Mouse (Mus musculus) cerebellum, postnatal 36 days (tissue): ENCODE measurements at regions not wholly inside any gene's neighbourhood (a gene's known extent, or its start where the extent isn't known, plus 50 kb on each side); places are given as distances from the start of the nearest gene placed in this dataset.

ENCODE experiments used
- DNase-seq, 2 experiments: peaks; one replicate each; pipeline ENCODE4 v3.0.0; 2021 to 2022; ENCODE audit warnings: mixed read lengths in 2 of 2

- no peak for DNase-seq
Measured at GRCm38 (mm10) chr3:41412698-41413097, 142.8 kb upstream of the Jade1 start.

GRCm38 (mm10) chr3:41408821-41409737 lies 146.5 kb upstream of the Jade1 start:
- peak in 1 of 2 experiments; percentile 5 for DNase-seq

- DNase-seq = peak; percentile 28 to 30
Measured at GRCm38 (mm10) chr3:41408423-41408820, 147.1 kb upstream of the Jade1 start.

DNA sequence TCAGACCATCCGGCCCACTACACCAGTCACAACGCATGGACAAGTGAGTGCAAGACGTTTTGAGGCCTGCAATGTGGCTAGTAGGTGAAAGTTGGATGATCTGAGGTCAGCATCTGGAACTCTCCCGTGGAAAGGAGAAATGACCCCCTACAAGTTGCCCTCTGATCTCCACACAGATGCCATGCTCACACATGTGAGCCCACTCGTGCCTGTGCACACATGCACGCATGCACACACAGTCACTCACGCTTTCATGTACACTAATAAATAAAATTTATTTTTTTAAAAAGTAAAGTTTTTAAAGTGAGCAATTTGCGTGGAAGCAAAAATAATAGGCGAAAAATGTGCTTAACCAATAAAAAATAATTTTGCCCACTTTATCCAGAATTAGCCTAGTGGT lies 147.5 kb upstream of the Jade1 start:
- DNase-seq = no peak

DNA sequence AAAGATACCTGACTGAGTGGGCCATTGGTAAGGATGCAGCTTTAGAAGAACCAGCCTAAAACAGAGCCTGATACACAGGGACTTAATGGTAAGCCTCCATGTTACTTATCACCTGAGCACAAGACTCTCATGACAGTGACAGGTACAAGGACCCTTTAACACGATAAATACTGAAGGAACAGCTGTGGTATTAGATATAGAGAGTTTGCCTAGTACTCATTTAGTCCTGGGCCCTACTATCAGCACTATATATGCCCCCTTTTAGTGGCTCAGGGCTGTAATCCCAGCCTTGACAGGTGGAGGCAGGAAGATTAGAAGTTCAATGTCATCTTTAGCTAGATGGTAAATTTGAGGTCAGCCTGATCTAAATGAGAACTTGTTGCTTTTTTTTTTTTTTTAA lies 148.0 kb upstream of the Jade1 start:
- no peak for DNase-seq

- no peak for DNase-seq
Measured at GRCm38 (mm10) chr3:41401881-41402280, 153.7 kb upstream of the Jade1 start.

- no peak for DNase-seq
Measured at GRCm38 (mm10) chr3:41389868-41390267, 165.7 kb upstream of the Jade1 start.

GRCm38 (mm10) chr3:41387469-41388212 lies 167.9 kb upstream of the Jade1 start:
- DNase-seq = no peak

- DNase-seq = no peak
Measured at GRCm38 (mm10) chr3:41386299-41386698, 169.2 kb upstream of the Jade1 start.

DNA sequence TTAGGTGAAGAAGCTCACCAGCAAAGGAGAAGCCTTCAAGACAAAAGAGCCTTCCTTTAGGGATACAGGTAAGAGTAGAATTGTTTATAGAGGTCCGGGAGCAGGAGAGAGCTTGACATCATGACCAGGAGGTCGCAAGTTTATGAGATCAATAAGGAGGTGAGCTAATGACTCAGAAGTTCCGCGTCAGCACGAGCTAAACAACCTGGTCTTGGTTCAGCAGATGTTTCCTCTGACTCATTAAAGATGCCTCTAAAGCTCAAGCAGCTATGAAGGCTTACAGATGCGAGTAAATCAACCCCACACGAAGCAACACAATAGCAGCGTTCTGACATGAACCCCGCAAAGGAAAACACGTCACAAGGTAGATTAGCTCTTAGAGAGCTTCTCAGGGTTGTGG lies 171.1 kb upstream of the Jade1 start:
- DNase-seq = no peak

GRCm38 (mm10) chr3:41378576-41378975 lies 177.0 kb upstream of the Jade1 start:
- no peak for DNase-seq

DNA sequence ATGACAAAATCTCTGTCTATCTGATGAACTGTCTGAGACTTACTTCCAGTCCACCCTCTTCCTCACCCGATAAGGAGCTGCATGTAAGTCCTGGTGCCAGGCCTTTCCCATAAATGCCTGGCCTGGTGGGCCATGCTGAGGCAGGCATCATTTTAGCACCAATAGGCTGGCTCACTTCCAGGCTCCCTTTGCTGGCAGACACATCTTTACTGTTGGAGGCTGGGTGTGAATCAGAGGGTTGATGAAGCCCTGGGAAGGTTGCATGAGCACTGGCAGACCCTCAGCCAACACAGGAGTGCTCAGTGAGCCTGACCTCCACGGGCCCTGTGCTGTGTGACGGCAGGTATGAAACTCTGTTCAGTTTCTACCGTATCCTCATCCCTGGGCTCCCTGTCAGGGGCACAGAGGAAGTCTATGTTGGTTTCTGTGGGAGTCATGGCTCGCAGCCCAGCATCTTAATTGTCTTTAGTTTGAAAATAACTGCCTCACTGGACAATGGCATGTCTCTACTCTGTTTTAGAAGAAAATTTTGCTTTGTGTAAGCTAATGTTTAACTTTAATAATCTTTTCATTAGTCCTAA lies 177.6 kb upstream of the Jade1 start:
- DNase-seq = peak; percentile 23 to 31

DNA sequence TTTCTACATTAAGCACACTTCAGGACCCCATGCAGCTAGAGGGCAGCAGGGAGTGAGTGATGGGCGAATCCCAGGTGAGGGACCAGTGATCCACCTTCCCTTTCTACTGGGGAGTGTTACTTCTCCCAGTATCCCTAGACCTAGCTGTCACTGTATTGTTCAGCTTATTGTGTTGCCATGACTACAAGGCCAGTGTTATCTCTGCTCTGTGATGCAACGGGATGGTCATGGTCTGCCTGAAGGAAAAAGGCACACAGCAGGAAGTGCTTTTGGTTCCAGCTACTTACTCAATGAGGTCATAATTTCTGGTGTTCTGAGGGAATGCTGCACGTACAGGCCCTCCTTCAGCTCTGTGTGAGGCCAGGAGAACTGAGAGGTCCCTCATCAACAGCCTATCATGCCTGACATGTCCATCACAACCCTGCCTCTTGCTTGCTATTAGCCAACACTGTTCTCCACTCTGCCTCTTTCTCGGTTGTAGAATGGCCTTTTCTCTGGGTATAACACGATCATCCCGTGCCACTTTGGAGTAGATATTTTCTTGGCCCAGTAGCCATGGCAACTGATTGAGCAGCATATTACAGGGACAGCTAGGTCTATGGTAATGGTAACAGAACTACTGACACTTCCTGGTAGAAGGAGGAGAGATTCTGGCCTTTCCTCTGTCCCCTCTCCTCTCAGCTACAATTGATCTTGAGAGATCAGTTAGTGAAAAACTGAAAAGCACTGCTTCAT lies 178.5 kb upstream of the Jade1 start:
- DNase-seq = no peak

DNA sequence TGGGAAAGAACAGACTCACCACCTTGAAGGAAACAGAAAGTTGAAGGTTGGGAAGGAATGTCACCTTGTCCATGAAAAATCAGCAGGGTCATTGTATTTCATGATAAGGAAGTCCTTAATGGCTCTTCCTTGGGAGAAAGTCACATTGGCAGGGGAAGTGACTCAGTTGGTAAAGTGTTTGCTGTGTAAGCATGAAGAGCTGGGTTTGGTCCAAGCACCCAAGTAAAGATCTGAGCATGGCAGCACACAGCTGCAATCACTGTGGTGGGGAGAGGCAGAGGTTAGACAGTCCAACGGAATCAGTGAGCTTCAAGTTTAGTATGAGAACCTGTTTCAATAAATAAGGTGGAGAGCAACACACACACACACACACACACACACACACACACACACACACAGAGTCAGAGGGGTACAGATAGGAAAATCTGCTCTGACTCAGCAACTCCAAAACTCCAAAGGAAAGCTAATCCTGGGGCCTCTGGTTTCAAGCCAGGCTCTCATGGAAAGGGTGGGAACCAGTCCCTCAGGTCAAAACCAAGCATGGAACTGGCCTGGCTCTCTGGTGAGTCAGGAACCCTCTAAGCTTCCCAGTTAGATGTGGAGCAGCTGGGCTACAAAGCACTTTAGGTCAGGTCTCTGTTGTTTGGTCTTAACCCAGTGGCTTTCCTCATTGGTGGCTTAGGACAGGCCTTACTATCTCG lies 180.2 kb upstream of the Jade1 start:
- DNase-seq = no peak

- no peak for DNase-seq
Measured at GRCm38 (mm10) chr3:41373198-41373597, 182.3 kb upstream of the Jade1 start.

DNA sequence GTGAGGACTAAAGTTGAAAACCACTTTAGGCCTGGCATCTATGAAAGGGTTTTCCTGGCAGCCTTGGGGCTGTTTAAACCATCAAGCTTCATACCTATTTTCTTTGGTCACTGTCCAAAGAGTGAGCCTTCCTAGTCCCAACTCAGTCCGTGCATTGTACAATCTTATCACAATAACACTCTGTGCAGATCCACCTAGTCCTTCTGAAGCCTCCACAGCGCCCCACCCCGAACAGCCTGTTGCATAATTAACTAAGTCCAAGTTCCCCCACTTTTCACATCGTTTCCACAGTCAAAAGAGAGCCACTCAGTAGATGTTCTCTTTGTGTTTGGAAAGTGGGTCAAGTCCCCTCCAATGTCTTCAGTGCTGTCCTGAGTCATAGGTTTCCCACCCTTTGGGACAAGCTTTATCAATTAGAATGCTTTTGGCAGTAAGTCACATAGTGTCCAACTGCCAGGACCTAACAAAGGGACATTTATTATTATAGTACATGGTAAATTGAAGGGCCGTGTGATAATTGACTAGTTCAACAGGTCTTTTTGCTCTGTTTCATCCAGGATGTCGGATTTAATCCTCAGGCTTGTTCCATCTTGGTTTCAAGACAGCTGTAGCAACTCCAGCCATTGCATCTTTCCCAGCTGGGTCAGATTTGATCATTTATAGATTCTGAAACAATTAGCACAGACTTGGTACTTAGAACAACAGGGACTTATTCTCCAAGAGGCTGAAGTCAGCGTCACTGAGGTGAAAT lies 187.0 kb upstream of the Jade1 start:
- no peak for DNase-seq

DNA sequence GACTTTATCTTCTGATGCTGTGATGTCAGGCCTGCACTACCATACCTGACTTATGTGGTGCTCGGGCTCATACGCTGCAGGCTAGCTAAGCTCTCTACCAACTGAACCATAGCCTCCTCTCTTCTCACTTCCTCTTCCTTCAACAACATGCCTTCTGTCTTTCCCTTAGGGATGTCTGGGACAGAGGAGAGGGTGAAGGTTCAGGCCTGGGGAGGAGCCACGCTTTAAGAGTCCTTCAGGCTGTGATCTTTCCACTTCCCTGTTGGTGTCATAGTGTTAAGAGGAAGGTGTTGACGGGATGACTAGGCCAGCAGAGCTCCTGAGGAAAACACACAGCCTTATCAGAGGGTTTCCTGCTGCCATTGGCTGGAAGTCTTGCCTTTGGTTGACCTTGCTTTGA lies 188.8 kb upstream of the Jade1 start:
- no peak for DNase-seq

GRCm38 (mm10) chr3:41366264-41366663 lies 189.3 kb upstream of the Jade1 start:
- DNase-seq = peak in 1 of 2 experiments; percentile 10

GRCm38 (mm10) chr3:41365145-41365830 lies 190.2 kb upstream of the Jade1 start:
- no peak for DNase-seq

- no peak for DNase-seq
Measured at GRCm38 (mm10) chr3:41363947-41364346, 191.6 kb upstream of the Jade1 start.

DNA sequence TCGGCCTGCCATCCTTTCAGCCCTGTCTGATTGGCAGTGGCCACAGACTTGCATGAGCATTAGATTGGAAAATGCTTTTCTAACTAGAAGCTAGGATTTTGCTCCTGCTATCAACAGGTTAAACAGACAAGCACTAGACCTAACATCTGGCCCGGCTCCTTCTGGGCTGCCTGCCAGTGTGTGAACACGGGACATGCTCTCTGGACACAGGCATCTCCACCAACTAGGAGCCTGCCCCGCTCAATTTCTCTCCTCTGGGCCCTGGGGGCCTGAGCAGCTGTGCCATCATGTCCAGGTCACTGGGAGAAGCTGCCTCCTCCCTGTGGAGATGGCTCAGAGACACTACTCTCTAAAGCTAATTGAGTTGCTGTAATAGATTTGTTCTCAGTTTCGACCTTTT lies 195.3 kb upstream of the Jade1 start:
- no peak for DNase-seq
